In the genomic region with DNA sequence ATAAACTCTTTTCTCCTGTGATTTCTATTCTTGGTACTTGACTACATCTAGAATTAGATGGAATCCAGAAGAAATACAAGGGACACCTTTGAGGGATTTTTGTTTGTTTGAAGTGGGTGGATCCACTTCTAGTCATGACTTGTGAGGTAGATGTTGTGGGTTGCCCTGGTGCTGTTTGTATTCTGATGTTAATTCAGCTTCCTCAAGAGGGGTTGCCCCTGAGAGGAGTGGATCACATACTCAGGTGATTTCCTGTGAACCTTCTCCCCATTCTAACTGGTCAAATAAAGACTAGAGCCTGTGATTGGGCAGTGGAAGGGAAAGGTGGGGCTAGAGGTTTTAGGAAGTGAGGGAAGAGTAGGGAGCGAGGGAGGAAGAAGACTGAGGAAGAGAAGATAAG, we compare ENCODE assay signal across 8 mouse cellular contexts. TPM values are rescaled to one million over a fixed set of nuclear protein-coding genes. Genes with fewer than 3 reads are reported as not detected.
A peak's percentile ranks its signal among the peaks of the same experiment; 100 is the strongest.
DNase-seq lines count a peak whose midpoint lies in the region; ATAC-seq and TF ChIP-seq lines count a peak whose summit lies in the region.

No protein-coding gene starts in this region.

- no peaks in the 10 kb centered on the region for H3K4me1 ChIP-seq in testis, adult 2 months (ENCODE audit: control insufficient read depth, insufficient read depth, low read length)
- H3K4me1 ChIP-seq in liver, embryonic 12.5 days = peaks cover 18% of the 10 kb centered on the region

- no peak for TF ChIP-seq POLR2A in testis, adult 2 months (IDR thresholded peaks at IDR 0.05; ENCODE audit: control insufficient read depth, low read depth, low read length)

- WGBS in liver, embryonic 12.5 days (ENCODE audit: insufficient replicate concordance) = 63% methylated on average over 1 of the region's 1 CpGs

- H3K4me2 ChIP-seq in liver, embryonic 12.5 days = peak overlapping the region; percentile 83

- H3K27ac ChIP-seq in testis, adult 2 months (ENCODE audit: control insufficient read depth, insufficient read depth, low read depth, low read length) = 0 out of 2 replicates have a peak overlapping the region, but pooled peaks have one; percentile 3
- peak overlapping the region; percentile 86; the same call in 1 of the 2 replicates for H3K27ac ChIP-seq in liver, embryonic 12.5 days

- H3K36me3 ChIP-seq in testis, adult 2 months (ENCODE audit: control insufficient read depth, insufficient read depth, low read length) = no peaks in the 10 kb centered on the region
- peaks cover 18% of the 10 kb centered on the region for H3K36me3 ChIP-seq in liver, embryonic 12.5 days

- H3K9me3 ChIP-seq in liver, embryonic 12.5 days (replicated peaks) = no peaks in the 10 kb centered on the region

- no peak for ATAC-seq in cerebellum, adult (ENCODE audit: insufficient number of reproducible peaks, low FRiP score, low TSS enrichment)
- ATAC-seq in liver, embryonic 12.5 days = no peak

- TF ChIP-seq CTCF in testis, adult 2 months (IDR thresholded peaks at IDR 0.05; ENCODE audit: control insufficient read depth, insufficient read depth, insufficient replicate concordance, low read depth, low read length) = no peak

- DNase-seq in cerebellum, adult 8-10 months = peak; percentile 8
- DNase-seq in testis, postnatal 14 days (ENCODE audit: low spot score) = no peak
- DNase-seq in adrenal gland, postnatal 25 days = no peak
- no peak for DNase-seq in frontal cortex, postnatal 10 days (ENCODE audit: low spot score in 2 of 2)
- DNase-seq in embryo, embryonic 10.5 days (ENCODE audit: low spot score) = no peak

- H3K4me3 ChIP-seq in testis, adult 2 months (ENCODE audit: control insufficient read depth, low read depth, low read length) = no peak overlapping the region
- H3K4me3 ChIP-seq in liver, embryonic 12.5 days = peak overlapping the region; percentile 72

- H3K9ac ChIP-seq in liver, embryonic 12.5 days = no peak overlapping the region

- H3K27me3 ChIP-seq in testis, adult 2 months (ENCODE audit: control insufficient read depth, insufficient read depth, low read length) = no peaks in the 10 kb centered on the region
- H3K27me3 ChIP-seq in liver, embryonic 12.5 days (replicated peaks) = no peaks in the 10 kb centered on the region

RNA-seq across cellular contexts. Expression of a gene that starts 15.8 kb away (rescaled TPM):
- 0.05 and 0.16 TPM in 2 replicates for polyA plus RNA-seq in testis, adult 2 months (2012; rRNA removed)
- polyA plus RNA-seq in liver, embryonic 12.5 days (2016; fragmentation: Nextera tagmentation; extraction: Ambion mirVana) = 1.4 and 1.6 TPM in 2 replicates
- total RNA-seq in adrenal gland, postnatal 25 days (2021) = 0.46 and 2.2 TPM in 2 replicates

RNA-seq across cellular contexts. Expression of a gene that starts 21.0 kb away (rescaled TPM):
- 0.65 and 1.2 TPM in 2 replicates for polyA plus RNA-seq in testis, adult 2 months (2012; rRNA removed)
- polyA plus RNA-seq in liver, embryonic 12.5 days (2016; fragmentation: Nextera tagmentation; extraction: Ambion mirVana) = 1.0 and 1.1 TPM in 2 replicates
- 2.5 and 2.7 TPM in 2 replicates for total RNA-seq in adrenal gland, postnatal 25 days (2021)

RNA-seq across cellular contexts. Expression of a gene that starts 26.5 kb away (rescaled TPM):
- 0.71 and 0.72 TPM in 2 replicates for polyA plus RNA-seq in testis, adult 2 months (2012; rRNA removed)
- polyA plus RNA-seq in liver, embryonic 12.5 days (2016; fragmentation: Nextera tagmentation; extraction: Ambion mirVana) = 1.3 and 2.5 TPM in 2 replicates
- 7.8 and 9.5 TPM in 2 replicates for total RNA-seq in adrenal gland, postnatal 25 days (2021)

RNA-seq across cellular contexts. Expression of a gene that starts 34.1 kb away (rescaled TPM):
- 0.06 and 0.11 TPM in 2 replicates for polyA plus RNA-seq in testis, adult 2 months (2012; rRNA removed)
- polyA plus RNA-seq in liver, embryonic 12.5 days (2016; fragmentation: Nextera tagmentation; extraction: Ambion mirVana) = 0.13 and 0.29 TPM in 2 replicates
- 1.3 and 1.7 TPM in 2 replicates for total RNA-seq in adrenal gland, postnatal 25 days (2021)

RNA-seq across cellular contexts. Expression of a gene that starts 39.5 kb away (rescaled TPM):
- polyA plus RNA-seq in testis, adult 2 months (2012; rRNA removed) = 3.3 and 3.9 TPM in 2 replicates
- polyA plus RNA-seq in liver, embryonic 12.5 days (2016; fragmentation: Nextera tagmentation; extraction: Ambion mirVana) = 0.64 and 0.81 TPM in 2 replicates
- 5.7 TPM in 2 replicates for total RNA-seq in adrenal gland, postnatal 25 days (2021)
